In the genomic region with DNA sequence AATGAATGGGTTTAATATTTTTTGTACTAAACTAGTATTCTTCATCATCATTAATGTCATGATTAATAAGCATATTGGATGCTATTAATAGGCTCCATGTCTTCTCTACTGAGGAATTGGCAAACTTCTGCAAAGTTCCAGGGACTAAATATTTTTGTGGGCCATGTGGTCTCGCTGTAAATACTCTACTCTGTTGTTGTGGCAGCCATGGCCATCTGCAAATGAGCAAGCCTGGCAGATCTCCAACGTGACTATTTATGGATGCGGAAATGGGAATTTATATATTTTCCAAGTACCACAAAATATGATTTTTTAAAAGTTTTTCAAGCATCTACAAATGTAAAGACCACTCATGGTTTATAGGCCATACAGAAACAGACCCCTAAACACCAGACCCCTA, we compare ENCODE assay signal across 11 mouse cellular contexts. TPM values are rescaled to one million over a fixed set of nuclear protein-coding genes. Genes with fewer than 3 reads are reported as not detected.
DNase-seq lines count a peak whose midpoint lies in the region; ATAC-seq and TF ChIP-seq lines count a peak whose summit lies in the region.
"Had no signal": no experiment of that assay in that cellular context is flagged by ENCODE, and none has a peak within 500 bp of the region (broad histone marks: within the 10 kb centered on the region; RNA-seq: fewer than 3 reads in every experiment).

No protein-coding gene starts in this region.

- H3K4me2 ChIP-seq in kidney, embryonic 16.5 days (replicated peaks; ENCODE audit: low read depth, low read length) = no peak overlapping the region
- H3K4me2 ChIP-seq in stomach, postnatal 0 days (replicated peaks; ENCODE audit: low read depth) = no peak overlapping the region
- H3K4me2 ChIP-seq: neural tube, embryonic 12.5 days had no signal

- peaks cover 14% of the 10 kb centered on the region for H3K36me3 ChIP-seq in kidney, embryonic 16.5 days (ENCODE audit: insufficient read depth, low read length)
- peaks cover 4% of the 10 kb centered on the region; the same call in 1 of the 2 replicates for H3K36me3 ChIP-seq in stomach, postnatal 0 days (ENCODE audit: control insufficient read depth, insufficient read depth, low read length)
- H3K36me3 ChIP-seq in midbrain, embryonic 10.5 days = peaks cover 21% of the 10 kb centered on the region

- H3K9me3 ChIP-seq in kidney, embryonic 16.5 days (ENCODE audit: low read length) = no peaks in the 10 kb centered on the region
- no peaks in the 10 kb centered on the region for H3K9me3 ChIP-seq in stomach, postnatal 0 days (ENCODE audit: control insufficient read depth, low read length)
- no peaks in the 10 kb centered on the region for H3K9me3 ChIP-seq in midbrain, embryonic 10.5 days (replicated peaks)
- H3K9me3 ChIP-seq: neural tube, embryonic 12.5 days had no signal

- peak overlapping the region; percentile 50; the same call in 1 of the 2 replicates for H3K27ac ChIP-seq in kidney, embryonic 16.5 days (ENCODE audit: low read length)
- H3K27ac ChIP-seq in stomach, postnatal 0 days (replicated peaks) = peak overlapping the region; percentile 25; the same call in 1 of the 2 replicates
- no peak overlapping the region for H3K27ac ChIP-seq in midbrain, embryonic 10.5 days (replicated peaks)
- H3K27ac ChIP-seq: neural tube, embryonic 12.5 days had no signal

- TF ChIP-seq CTCF in stomach, postnatal 0 days (IDR thresholded peaks at IDR 0.05; ENCODE audit: low read depth) = no peak

- TF ChIP-seq EP300 in stomach, postnatal 0 days (optimal IDR thresholded peaks at IDR 0.05) = no peak

- no peak overlapping the region for H3K4me3 ChIP-seq in kidney, embryonic 16.5 days (ENCODE audit: low read length)
- H3K4me3 ChIP-seq in stomach, postnatal 0 days (ENCODE audit: low read depth, low read length) = no peak overlapping the region
- H3K4me3 ChIP-seq in midbrain, embryonic 10.5 days = no peak overlapping the region
- H3K4me3 ChIP-seq: neural tube, embryonic 12.5 days had no signal

- WGBS in kidney, embryonic 16.5 days = 74% methylated on average over 3 of the region's 3 CpGs
- WGBS in stomach, postnatal 0 days = 51% methylated on average over 3 of the region's 3 CpGs
- 94% methylated on average over 3 of the region's 3 CpGs for WGBS in midbrain, embryonic 10.5 days

- ATAC-seq in kidney, embryonic 16.5 days (ENCODE audit: low FRiP score, low TSS enrichment) = no peak
- no peak for ATAC-seq in stomach, postnatal 0 days (ENCODE audit: low FRiP score, low TSS enrichment)

- peaks cover 38% of the 10 kb centered on the region for H3K4me1 ChIP-seq in kidney, embryonic 16.5 days (ENCODE audit: insufficient read depth, low read length)
- H3K4me1 ChIP-seq in stomach, postnatal 0 days (replicated peaks; ENCODE audit: control insufficient read depth, insufficient read depth) = peaks cover 8% of the 10 kb centered on the region
- H3K4me1 ChIP-seq in midbrain, embryonic 10.5 days = peaks cover 20% of the 10 kb centered on the region

- H3K9ac ChIP-seq in kidney, embryonic 16.5 days (replicated peaks; ENCODE audit: low read length) = no peak overlapping the region
- no peak overlapping the region for H3K9ac ChIP-seq in stomach, postnatal 0 days (ENCODE audit: low read length)
- H3K9ac ChIP-seq: neural tube, embryonic 12.5 days had no signal

- DNase-seq in cerebellum, postnatal 14 days = peak; percentile 54 to 55
- DNase-seq in cerebellum, adult 9-11 months = no peak
- no peak for DNase-seq in kidney, adult 8-10 months
- DNase-seq in right cerebral cortex, postnatal 10 days (ENCODE audit: low spot score in 2 of 2) = peak; percentile 62 to 75
- no peak for DNase-seq in right cerebral cortex, postnatal 36 days (ENCODE audit: low spot score in 2 of 2)
- DNase-seq in stomach, postnatal 0 days (ENCODE audit: low spot score) = no peak
- DNase-seq in midbrain, embryonic 10.5 days (ENCODE audit: low spot score) = no peak
- DNase-seq: adrenal gland, postnatal 14 days; kidney, postnatal 14 days had no signal

- H3K27me3 ChIP-seq in kidney, embryonic 16.5 days (ENCODE audit: insufficient read depth, low read length) = no peaks in the 10 kb centered on the region
- H3K27me3 ChIP-seq in stomach, postnatal 0 days (ENCODE audit: control insufficient read depth, insufficient read depth, low read length) = no peaks in the 10 kb centered on the region
- no peaks in the 10 kb centered on the region for H3K27me3 ChIP-seq in midbrain, embryonic 10.5 days (ENCODE audit: low read depth, poor library complexity, severe bottlenecking)
- H3K27me3 ChIP-seq: neural tube, embryonic 12.5 days had no signal

RNA-seq across cellular contexts. Expression of gene Notch2, which starts 54.1 kb away (rescaled TPM):
- 31.1 and 33.8 TPM in 2 replicates for polyA plus RNA-seq in kidney, embryonic 16.5 days (2015; fragmentation: Nextera tagmentation; extraction: Ambion mirVana)
- 10.6 TPM in 2 replicates for polyA plus RNA-seq in stomach, postnatal 0 days (2015; fragmentation: Nextera tagmentation; extraction: Ambion mirVana)
- 16.1 and 16.6 TPM in 2 replicates for polyA plus RNA-seq in midbrain, embryonic 10.5 days (2016; fragmentation: Nextera tagmentation; extraction: Ambion mirVana)

Comparison
In these comparisons a context has a peak if more than half of its experiments do, and no peak if none do; other contexts are left out.
1. DNase-seq: peak in cerebellum, postnatal 14 days (2 of 2) and right cerebral cortex, postnatal 10 days (2 of 2); none in cerebellum, adult 9-11 months (single experiment), kidney, adult 8-10 months (0 of 2), right cerebral cortex, postnatal 36 days (0 of 2), stomach, postnatal 0 days (single experiment) and midbrain, embryonic 10.5 days (single experiment).